Mouse (Mus musculus) cerebellum, adult 2 months (tissue): Measurements from ENCODE around the gene Tmem183a.
A peak's percentile ranks its signal among the peaks of the same experiment; 100 is the strongest.

Experiments
- CTCF ChIP-seq: fragments of 200-500 bp; IDR thresholded peaks from 2 replicates; pipeline ENCODE4 v1.5.1; 2011; ENCODE audit warnings: low read depth, mild to moderate bottlenecking, control low read depth, low read length, moderate library complexity, borderline replicate concordance; ENCODE audit not compliant: insufficient read depth
- POLR2A ChIP-seq: fragments of 200-500 bp; IDR thresholded peaks from 2 replicates; pipeline ENCODE4 v1.6.1; 2011; ENCODE audit warnings: low read length, control low read depth, borderline replicate concordance; ENCODE audit not compliant: insufficient read depth

DNA sequence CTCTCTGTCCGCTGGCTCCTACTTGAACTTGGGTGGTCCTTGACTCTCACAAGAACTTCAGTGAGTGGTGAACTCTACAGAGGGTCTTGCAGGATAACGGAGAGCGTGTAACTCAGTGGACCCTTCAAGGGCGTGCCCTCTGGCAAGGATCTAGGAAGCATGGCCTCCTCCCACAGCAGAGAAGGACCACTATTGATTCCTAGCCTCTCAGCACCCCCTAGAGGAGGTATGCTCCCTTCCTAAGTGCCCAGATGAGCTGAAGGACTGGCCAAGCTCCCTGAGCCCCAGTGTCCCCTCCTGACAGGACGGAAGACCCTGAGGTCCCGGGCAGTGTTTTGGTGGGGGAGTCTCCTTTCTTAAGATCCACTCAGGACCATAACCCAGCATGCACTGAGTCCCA lies 39.2 kb downstream of the Tmem183a start:
- TF ChIP-seq CTCF = peak; percentile 56; the same call in 1 of the 2 replicates
- no peak for TF ChIP-seq POLR2A
